Mouse (Mus musculus) midbrain, embryonic 13.5 days (tissue): Measurements from ENCODE around the gene Chpf2. TPM values are rescaled to one million over a fixed set of nuclear protein-coding genes. Genes with fewer than 3 reads are reported as not detected.
A peak's percentile ranks its signal among the peaks of the same experiment; 100 is the strongest.

Experiments
- ATAC-seq: fragments of 200-750 bp; cut with Nextera tagmentation; 2 replicates; pipeline ENCODE4 v1.8.0; 2017; ENCODE audit warnings: mild to moderate bottlenecking, moderate TSS enrichment, moderate library complexity
- H3K27ac ChIP-seq: fragments of 300-500 bp; sonication (generic); 2 replicates; pipeline ENCODE4 v1.5.1; 2015; ENCODE audit warnings: inconsistent platforms, mild to moderate bottlenecking, moderate library complexity
- H3K27me3 ChIP-seq: fragments of 300-500 bp; sonication (generic); 2 replicates; pipeline ENCODE4 v1.6.1; 2015; ENCODE audit warnings: mild to moderate bottlenecking, inconsistent platforms
- H3K36me3 ChIP-seq: fragments of 300-500 bp; sonication (generic); 2 replicates; pipeline ENCODE4 v1.6.1; 2015; ENCODE audit warnings: mild to moderate bottlenecking, inconsistent platforms
- H3K4me1 ChIP-seq: fragments of 300-500 bp; sonication (generic); replicated peaks from 2 replicates; pipeline ENCODE4 v1.6.1; 2015; ENCODE audit warnings: inconsistent platforms
- H3K4me2 ChIP-seq: fragments of 300-500 bp; sonication (generic); replicated peaks from 2 replicates; pipeline ENCODE4 v1.6.1; 2015; ENCODE audit warnings: moderate library complexity, mild to moderate bottlenecking, inconsistent platforms
- H3K4me3 ChIP-seq: fragments of 300-500 bp; sonication (generic); replicated peaks from 2 replicates; pipeline ENCODE4 v1.5.1; 2015; ENCODE audit warnings: mild to moderate bottlenecking, inconsistent platforms
- H3K9ac ChIP-seq: fragments of 300-500 bp; sonication (generic); replicated peaks from 2 replicates; pipeline ENCODE4 v1.6.1; 2015; ENCODE audit warnings: mild to moderate bottlenecking, inconsistent platforms
- H3K9me3 ChIP-seq: fragments of 300-500 bp; sonication (generic); 2 replicates; pipeline ENCODE4 v1.6.1; 2016; ENCODE audit warnings: mild to moderate bottlenecking, inconsistent platforms
- WGBS: fragments of 180-500 bp; shearing (Covaris S2); methylation state at CpG from one replicate; pipeline ENCODE4 v1.1.7; 2015; 5-methylcytosine and 5-hydroxymethylcytosine counted together
- polyA plus RNA-seq: library from polyadenylated mRNA; unstranded; fragments of >200 nt; fragmentation: Nextera tagmentation; extraction: Ambion mirVana; gene quantifications from 2 replicates; pipeline ENCODE4 v1.2.1, GENCODE M21; 2015

Chpf2 gene
- polyA plus RNA-seq, 1 experiment from 2014 or later: 18.6 TPM

GRCm38 (mm10) chr5:24593230-24593629 is 6.7 kb downstream of the Chpf2 start:
- Histone ChIP-seq H3K36me3 (peaks cover 74% of the 10 kb centered on the region), H3K27me3 (0 out of 2 replicates have a peak, but pooled peaks cover 3% of the 10 kb centered on the region), H3K9ac (no peak overlapping the region), H3K4me2 (no peak overlapping the region), H3K4me3 (no peak overlapping the region), H3K27ac (no peak overlapping the region), H3K4me1 (peaks cover 59% of the 10 kb centered on the region), H3K9me3 (no peaks in the 10 kb centered on the region)
- WGBS: 81% methylated on average over 10 of the region's 10 CpGs
- ATAC-seq: no peak

- H3K9ac ChIP-seq: no peak overlapping the region
- H3K36me3 ChIP-seq: peaks cover 67% of the 10 kb centered on the region
- H3K4me3 ChIP-seq: no peak overlapping the region
- H3K27ac ChIP-seq: no peak overlapping the region
- 0 out of 2 replicates have a peak, but pooled peaks cover 3% of the 10 kb centered on the region for H3K27me3 ChIP-seq
- no peak for ATAC-seq
- peaks cover 59% of the 10 kb centered on the region for H3K4me1 ChIP-seq
- H3K9me3 ChIP-seq: no peaks in the 10 kb centered on the region
- WGBS: 81% methylated on average over 10 of the region's 10 CpGs
- no peak overlapping the region for H3K4me2 ChIP-seq
These were observed 7.4 kb downstream of the Chpf2 start for GRCm38 (mm10) chr5:24593928-24594327.

GRCm38 (mm10) chr5:24594346-24594745 is 7.8 kb downstream of the Chpf2 start:
- Histone ChIP-seq H3K36me3 (peaks cover 63% of the 10 kb centered on the region), H3K4me1 (peaks cover 62% of the 10 kb centered on the region), H3K27me3 (0 out of 2 replicates have a peak, but pooled peaks cover 3% of the 10 kb centered on the region), H3K9ac (no peak overlapping the region), H3K27ac (no peak overlapping the region), H3K4me2 (no peak overlapping the region), H3K9me3 (no peaks in the 10 kb centered on the region), H3K4me3 (no peak overlapping the region)
- WGBS: 93% methylated on average over 5 of the region's 5 CpGs
- ATAC-seq: no peak

- 95% methylated on average over 5 of the region's 5 CpGs for WGBS
- Histone ChIP-seq H3K4me1 (peaks cover 69% of the 10 kb centered on the region), H3K4me2 (peak overlapping the region; percentile 54), H3K36me3 (peaks cover 56% of the 10 kb centered on the region), H3K9ac (peak overlapping the region; percentile 52), H3K27me3 (0 out of 2 replicates have a peak, but pooled peaks cover 3% of the 10 kb centered on the region), H3K4me3 (no peak overlapping the region), H3K9me3 (no peaks in the 10 kb centered on the region), H3K27ac (peak overlapping the region; percentile 97)
- no peak for ATAC-seq
These were observed 8.7 kb downstream of the Chpf2 start for GRCm38 (mm10) chr5:24595261-24595660.

- Histone ChIP-seq H3K27me3 (0 out of 2 replicates have a peak, but pooled peaks cover 3% of the 10 kb centered on the region), H3K9me3 (no peaks in the 10 kb centered on the region), H3K36me3 (peaks cover 50% of the 10 kb centered on the region), H3K4me1 (peaks cover 74% of the 10 kb centered on the region), H3K4me2 (peak overlapping the region; percentile 54), H3K4me3 (no peak overlapping the region), H3K27ac (peak overlapping the region; percentile 97), H3K9ac (peak overlapping the region; percentile 52)
- peak; percentile 18; the same call in 1 of the 2 replicates for ATAC-seq
- WGBS: 36% methylated on average over 14 of the region's 14 CpGs
These were observed 9.3 kb downstream of the Chpf2 start for GRCm38 (mm10) chr5:24595786-24596380.

- Histone ChIP-seq H3K4me3 (peak overlapping the region; percentile 24), H3K36me3 (peaks cover 43% of the 10 kb centered on the region), H3K4me1 (peaks cover 72% of the 10 kb centered on the region), H3K9ac (peak overlapping the region; percentile 52), H3K27me3 (0 out of 2 replicates have a peak, but pooled peaks cover 3% of the 10 kb centered on the region), H3K27ac (peak overlapping the region; percentile 97), H3K4me2 (peak overlapping the region; percentile 54), H3K9me3 (no peaks in the 10 kb centered on the region)
- WGBS: 5% methylated on average over 11 of the region's 11 CpGs
- peak; percentile 65 for ATAC-seq
These were observed 10.1 kb downstream of the Chpf2 start for GRCm38 (mm10) chr5:24596519-24597171.

- H3K4me2 ChIP-seq: peak overlapping the region; percentile 54
- no peaks in the 10 kb centered on the region for H3K27me3 ChIP-seq
- H3K4me1 ChIP-seq: peaks cover 73% of the 10 kb centered on the region
- peak overlapping the region; percentile 52 for H3K9ac ChIP-seq
- WGBS: 43% methylated on average over 2 of the region's 2 CpGs
- H3K4me3 ChIP-seq: peak overlapping the region; percentile 24
- ATAC-seq: peak; percentile 14; the same call in 1 of the 2 replicates
- peaks cover 36% of the 10 kb centered on the region for H3K36me3 ChIP-seq
- H3K9me3 ChIP-seq: no peaks in the 10 kb centered on the region
- H3K27ac ChIP-seq: peak overlapping the region; percentile 97
These were observed 10.7 kb downstream of the Chpf2 start for GRCm38 (mm10) chr5:24597221-24597728.

- H3K4me3 ChIP-seq: peak overlapping the region; percentile 52
These were observed 11.5 kb downstream of the Chpf2 start for GRCm38 (mm10) chr5:24597901-24598569.

GRCm38 (mm10) chr5:24598570-24599006 is 12.0 kb downstream of the Chpf2 start:
- Histone ChIP-seq H3K9ac (peak overlapping the region; percentile 76), H3K4me1 (peaks cover 86% of the 10 kb centered on the region), H3K9me3 (no peaks in the 10 kb centered on the region), H3K36me3 (peaks cover 23% of the 10 kb centered on the region), H3K27ac (peak overlapping the region; percentile 68), H3K4me2 (peak overlapping the region; percentile 82), H3K4me3 (peak overlapping the region; percentile 52), H3K27me3 (no peaks in the 10 kb centered on the region)
- WGBS: under 1% methylated on average over 41 of the region's 41 CpGs
- ATAC-seq: peak; percentile 31

More at GRCm38 (mm10) chr5:24597901-24598569, 11.5 kb downstream of the Chpf2 start:
- Histone ChIP-seq H3K9ac (peak overlapping the region; percentile 76), H3K36me3 (peaks cover 29% of the 10 kb centered on the region), H3K27ac (peak overlapping the region; percentile 68), H3K27me3 (no peaks in the 10 kb centered on the region), H3K9me3 (no peaks in the 10 kb centered on the region), H3K4me2 (peak overlapping the region; percentile 82), H3K4me1 (peaks cover 80% of the 10 kb centered on the region)
- ATAC-seq: no peak
- WGBS: 24% methylated on average over 15 of the region's 15 CpGs

GRCm38 (mm10) chr5:24599137-24599536 is 12.6 kb downstream of the Chpf2 start:
- Histone ChIP-seq H3K27me3 (no peaks in the 10 kb centered on the region), H3K4me2 (peak overlapping the region; percentile 82), H3K9ac (peak overlapping the region; percentile 76), H3K36me3 (peaks cover 18% of the 10 kb centered on the region), H3K4me3 (peak overlapping the region; percentile 52), H3K4me1 (peaks cover 91% of the 10 kb centered on the region), H3K27ac (peak overlapping the region; percentile 68), H3K9me3 (no peaks in the 10 kb centered on the region)
- no peak for ATAC-seq
- WGBS: 10% methylated on average over 8 of the region's 8 CpGs

- no peak overlapping the region for H3K27ac ChIP-seq
- H3K4me2 ChIP-seq: peak overlapping the region; percentile 80
- H3K4me1 ChIP-seq: peaks cover 88% of the 10 kb centered on the region
- 67% methylated on average over 2 of the region's 2 CpGs for WGBS
- H3K36me3 ChIP-seq: peaks cover 7% of the 10 kb centered on the region
- no peak for ATAC-seq
- H3K9ac ChIP-seq: peak overlapping the region; percentile 93; the same call in 1 of the 2 replicates
- no peaks in the 10 kb centered on the region for H3K27me3 ChIP-seq
- H3K4me3 ChIP-seq: peak overlapping the region; percentile 54
- no peaks in the 10 kb centered on the region for H3K9me3 ChIP-seq
These were observed 13.7 kb downstream of the Chpf2 start for GRCm38 (mm10) chr5:24600236-24600635.
